Mouse (Mus musculus): Measurements from ENCODE around the gene Bglap. TPM values are rescaled to one million over a fixed set of nuclear protein-coding genes. Genes with fewer than 3 reads are reported as not detected.

Gene Bglap
- polyA plus RNA-seq (2015; fragmentation: Nextera tagmentation; extraction: Ambion mirVana): 2.0 and 2.5 TPM in 2 replicates

GRCm38 (mm10) chr3:88384364-88384763, at the start of gene Bglap:
Gene Bglap (minus strand): TSS chr3:88384464.

GRCm38 (mm10) chr3:88424605-88425329, 40.5 kb upstream of the Bglap start, which contains the start of gene Slc25a44:
Gene Slc25a44 (minus strand): TSS chr3:88425139.

GRCm38 (mm10) chr3:88409741-88410644, 25.7 kb upstream of the Bglap start, which contains the start of gene Pmf1:
Gene Pmf1 (minus strand): TSS chr3:88410331.

GRCm38 (mm10) chr3:88378599-88378998, 5.7 kb downstream of the Bglap start, which contains the start of gene Bglap2:
Gene Bglap2 (minus strand): TSS chr3:88378699.

GRCm38 (mm10) chr3:88372643-88373042, 11.6 kb downstream of the Bglap start, which contains the start of gene Bglap3:
Gene Bglap3 (minus strand): TSS chr3:88372743.

GRCm38 (mm10) chr3:88364337-88364736, 19.9 kb downstream of the Bglap start, which contains the start of gene Paqr6:
Gene Paqr6 (plus strand): TSS chr3:88364584.

GRCm38 (mm10) chr3:88336058-88337013, 47.9 kb downstream of the Bglap start, which contains the start of the genes Tmem79 and Smg5:
Gene Tmem79 (minus strand): TSS chr3:88336148.
Gene Smg5 (plus strand): TSS chr3:88336260.

Other genes with a start within 250 kb of the Bglap start
- 14.9 and 18.3 TPM in 2 replicates for gene Mef2d, start 242.1 kb downstream of the Bglap start, polyA plus RNA-seq (2015; fragmentation: Nextera tagmentation; extraction: Ambion mirVana)
- gene Rhbg, start 129.8 kb downstream of the Bglap start, polyA plus RNA-seq (2015; fragmentation: Nextera tagmentation; extraction: Ambion mirVana): 0.53 and 0.73 TPM in 2 replicates
- 0.39 and 0.50 TPM in 2 replicates for gene Gm38392, start 97.3 kb downstream of the Bglap start, polyA plus RNA-seq (2015; fragmentation: Nextera tagmentation; extraction: Ambion mirVana)
- gene Tsacc, start 87.5 kb downstream of the Bglap start, polyA plus RNA-seq (2015; fragmentation: Nextera tagmentation; extraction: Ambion mirVana): 10.7 and 12.6 TPM in 2 replicates
- gene Cct3, start 87.3 kb downstream of the Bglap start, polyA plus RNA-seq (2015; fragmentation: Nextera tagmentation; extraction: Ambion mirVana): 350 and 357 TPM in 2 replicates
- 132 and 139 TPM in 2 replicates for gene Glmp, start 59.4 kb downstream of the Bglap start, polyA plus RNA-seq (2015; fragmentation: Nextera tagmentation; extraction: Ambion mirVana)
- 1.5 TPM in 2 replicates for gene Tmem79, start 48.3 kb downstream of the Bglap start, polyA plus RNA-seq (2015; fragmentation: Nextera tagmentation; extraction: Ambion mirVana)
- gene Smg5, start 48.2 kb downstream of the Bglap start, polyA plus RNA-seq (2015; fragmentation: Nextera tagmentation; extraction: Ambion mirVana): 37.5 and 39.9 TPM in 2 replicates
- gene Paqr6, start 19.9 kb downstream of the Bglap start, polyA plus RNA-seq (2015; fragmentation: Nextera tagmentation; extraction: Ambion mirVana): 8.0 and 11.4 TPM in 2 replicates
- gene Bglap3, start 11.7 kb downstream of the Bglap start, polyA plus RNA-seq (2015; fragmentation: Nextera tagmentation; extraction: Ambion mirVana): not detected in 2 replicates
- 1.4 and 1.5 TPM in 2 replicates for gene Bglap2, start 5.8 kb downstream of the Bglap start, polyA plus RNA-seq (2015; fragmentation: Nextera tagmentation; extraction: Ambion mirVana)
- gene Pmf1, start 25.9 kb upstream of the Bglap start, polyA plus RNA-seq (2015; fragmentation: Nextera tagmentation; extraction: Ambion mirVana): 29.2 and 33.8 TPM in 2 replicates
- gene Slc25a44, start 40.7 kb upstream of the Bglap start, polyA plus RNA-seq (2015; fragmentation: Nextera tagmentation; extraction: Ambion mirVana): 31.5 and 36.8 TPM in 2 replicates
- gene Sema4a, start 76.7 kb upstream of the Bglap start, polyA plus RNA-seq (2015; fragmentation: Nextera tagmentation; extraction: Ambion mirVana): 27.0 and 28.0 TPM in 2 replicates
- gene Lmna, start 125.5 kb upstream of the Bglap start, polyA plus RNA-seq (2015; fragmentation: Nextera tagmentation; extraction: Ambion mirVana): 79.1 and 80.0 TPM in 2 replicates
- 7.9 and 10.1 TPM in 2 replicates for gene Mex3a, start 147.9 kb upstream of the Bglap start, polyA plus RNA-seq (2015; fragmentation: Nextera tagmentation; extraction: Ambion mirVana)
- 0.57 and 0.69 TPM in 2 replicates for gene Rab25, start 163.8 kb upstream of the Bglap start, polyA plus RNA-seq (2015; fragmentation: Nextera tagmentation; extraction: Ambion mirVana)
- gene Lamtor2, start 168.6 kb upstream of the Bglap start, polyA plus RNA-seq (2015; fragmentation: Nextera tagmentation; extraction: Ambion mirVana): 178 and 194 TPM in 2 replicates
- 29.3 and 34.0 TPM in 2 replicates for gene Ubqln4, start 169.3 kb upstream of the Bglap start, polyA plus RNA-seq (2015; fragmentation: Nextera tagmentation; extraction: Ambion mirVana)
- 189 and 202 TPM in 2 replicates for gene Ssr2, start 191.4 kb upstream of the Bglap start, polyA plus RNA-seq (2015; fragmentation: Nextera tagmentation; extraction: Ambion mirVana)
- gene Arhgef2, start 221.5 kb upstream of the Bglap start, polyA plus RNA-seq (2015; fragmentation: Nextera tagmentation; extraction: Ambion mirVana): 53.1 and 58.9 TPM in 2 replicates